Mouse (Mus musculus) CD4-positive, CD25-positive, alpha-beta regulatory T cell, adult 4 months (primary cell): Measurements from ENCODE around the gene Per1. TPM values are rescaled to one million over a fixed set of nuclear protein-coding genes. Genes with fewer than 3 reads are reported as not detected.

ENCODE experiments used
- ATAC-seq: one replicate; pipeline ENCODE4 v1.8.0; 2017
- polyA plus RNA-seq, 2 experiments: library from polyadenylated mRNA; unstranded; fragments of 100-300 nt; shearing (Covaris generic); gene quantifications; one replicate each; pipeline ENCODE4 v1.2.1; 2017

The Per1 gene
- polyA plus RNA-seq, 2 experiments from 2014 or later, result 4.5 to 6.6 TPM

GRCm38 (mm10) chr11:69116843-69117242, 21.8 kb downstream of the Per1 start:
- ATAC-seq, result no peak

GRCm38 (mm10) chr11:69117737-69118695, 23.0 kb downstream of the Per1 start:
- ATAC-seq, result peak; percentile 45

- peak; percentile 35 for ATAC-seq
These were observed 23.7 kb downstream of the Per1 start for GRCm38 (mm10) chr11:69118765-69119164.

- ATAC-seq, result no peak
These were observed 24.6 kb downstream of the Per1 start for GRCm38 (mm10) chr11:69119446-69120155.

GRCm38 (mm10) chr11:69120221-69121000, 25.4 kb downstream of the Per1 start, which contains the start of gene Hes7:
Gene Hes7, plus strand, starts transcription at chr11:69120404.
- ATAC-seq, result no peak

GRCm38 (mm10) chr11:69121001-69121740, 26.2 kb downstream of the Per1 start:
- no peak for ATAC-seq

GRCm38 (mm10) chr11:69121741-69122335, 26.8 kb downstream of the Per1 start:
- ATAC-seq, result no peak

GRCm38 (mm10) chr11:69122336-69122951, 27.4 kb downstream of the Per1 start, which contains the start of gene 9130213A22Rik:
Gene 9130213A22Rik, minus strand, starts transcription at chr11:69122589.
- no peak for ATAC-seq

- ATAC-seq, result no peak
These were observed 28.2 kb downstream of the Per1 start for GRCm38 (mm10) chr11:69123056-69123692.

GRCm38 (mm10) chr11:69123693-69124497, 28.9 kb downstream of the Per1 start:
- peak; percentile 30 for ATAC-seq

GRCm38 (mm10) chr11:69124498-69124847, 29.5 kb downstream of the Per1 start:
- ATAC-seq, result peak; percentile 29

GRCm38 (mm10) chr11:69125041-69125851, 30.2 kb downstream of the Per1 start:
- peak; percentile 52 for ATAC-seq

GRCm38 (mm10) chr11:69125852-69125918, 30.7 kb downstream of the Per1 start, which contains the start of gene Aloxe3:
Gene Aloxe3, plus strand, starts transcription at chr11:69125896.
- no peak for ATAC-seq

- no peak for ATAC-seq
These were observed 31.1 kb downstream of the Per1 start for GRCm38 (mm10) chr11:69125919-69126705.

- no peak for ATAC-seq
These were observed 31.7 kb downstream of the Per1 start for GRCm38 (mm10) chr11:69126706-69127095.

GRCm38 (mm10) chr11:69128426-69129122, 33.6 kb downstream of the Per1 start:
- no peak for ATAC-seq

- no peak for ATAC-seq
These were observed 38.5 kb downstream of the Per1 start for GRCm38 (mm10) chr11:69133566-69133922.
